Mouse (Mus musculus): ENCODE measurements around the gene Snap25. TPM values are rescaled to one million over a fixed set of nuclear protein-coding genes. Genes with fewer than 3 reads are reported as not detected.

Snap25 gene
- polyA plus RNA-seq, 1 experiment: not detected

DNA sequence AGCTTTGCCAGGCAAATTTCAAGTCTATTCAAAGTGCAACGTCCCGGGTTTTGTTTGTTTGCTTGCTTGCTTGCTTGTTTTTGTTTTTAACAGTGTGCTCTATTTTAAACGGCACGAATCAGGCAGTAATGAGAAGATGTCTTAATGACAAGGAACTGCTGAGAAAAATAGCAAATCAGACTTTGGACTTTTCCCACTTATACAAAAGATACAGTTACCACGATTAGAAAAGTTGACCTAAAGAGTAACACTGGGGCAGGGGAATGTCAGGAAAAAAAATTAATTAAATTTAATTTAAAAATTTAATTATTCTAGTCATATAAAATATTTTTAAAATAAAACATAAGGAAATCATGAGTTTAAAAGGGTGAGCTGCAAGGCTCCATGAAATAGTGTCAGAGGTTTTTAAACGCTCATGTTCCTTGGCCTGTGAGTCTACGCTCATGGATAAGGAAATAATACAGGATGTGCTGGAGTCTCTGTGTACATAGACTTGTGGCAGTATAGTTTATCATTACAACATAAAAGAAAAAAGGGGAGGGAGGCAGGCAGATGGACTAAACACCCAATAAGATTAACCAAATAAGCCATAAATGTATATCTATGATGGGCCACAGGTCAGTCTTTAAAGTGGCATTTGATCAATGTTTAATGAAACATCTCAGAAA lies 32.2 kb downstream of the Snap25 start:
- TF ChIP-seq CTCF (IDR thresholded peaks at IDR 0.05; ENCODE audit: borderline replicate concordance, insufficient read depth, low read length) (no peak), POLR2A (IDR thresholded peaks at IDR 0.05; ENCODE audit: low read depth, low read length) (no peak)
- Histone ChIP-seq H3K4me3 (ENCODE audit: insufficient read depth, low read length) (no peak overlapping the region), H3K4me1 (ENCODE audit: control insufficient read depth, insufficient read depth, low read length) (no peaks in the 10 kb centered on the region), H3K27ac (ENCODE audit: insufficient read depth, low read length) (no peak overlapping the region)

GRCm38 (mm10) chr2:136753682-136754081 lies 40.4 kb downstream of the Snap25 start:
- H3K4me3 ChIP-seq (ENCODE audit: insufficient read depth, low read length): no peak overlapping the region
- TF ChIP-seq POLR2A (IDR thresholded peaks at IDR 0.05; ENCODE audit: low read depth, low read length): no peak
- TF ChIP-seq CTCF (IDR thresholded peaks at IDR 0.05; ENCODE audit: borderline replicate concordance, insufficient read depth, low read length): no peak
- H3K4me1 ChIP-seq (ENCODE audit: control insufficient read depth, insufficient read depth, low read length): no peaks in the 10 kb centered on the region
- H3K27ac ChIP-seq (ENCODE audit: insufficient read depth, low read length): no peak overlapping the region

DNA sequence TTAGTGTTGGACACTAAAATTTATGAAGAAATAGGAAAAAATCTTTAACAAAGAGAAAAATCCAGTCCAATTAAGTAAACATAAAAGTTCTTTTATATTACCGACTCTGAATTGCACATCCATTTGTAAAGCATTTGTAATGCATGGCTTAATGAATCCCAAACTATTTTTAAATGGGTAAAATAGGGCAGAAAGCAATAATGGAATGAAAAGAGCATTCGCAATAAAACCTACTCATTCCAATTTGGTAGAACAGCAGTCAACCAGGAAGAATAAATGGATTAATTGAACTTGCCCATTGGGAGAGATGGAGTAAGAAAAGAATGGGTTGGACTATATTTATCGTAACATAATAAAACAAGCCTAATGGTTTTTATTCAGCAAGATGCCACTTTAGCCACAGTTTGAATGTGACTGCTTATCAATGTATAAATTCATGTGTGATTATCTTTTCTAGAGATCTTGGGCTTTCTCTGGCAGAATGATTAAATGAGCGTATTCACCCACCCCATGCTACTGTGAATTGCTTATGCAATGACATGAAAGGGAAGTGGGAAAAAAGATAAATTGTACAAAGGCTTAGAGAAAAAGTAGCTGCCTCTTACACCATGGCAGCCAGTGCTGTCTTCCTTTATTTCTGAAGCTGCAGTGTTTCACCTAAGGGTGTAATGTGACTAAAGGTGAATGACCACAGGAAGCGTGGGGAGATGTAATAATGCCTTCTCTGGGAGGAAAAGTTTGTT lies 45.7 kb downstream of the Snap25 start:
- no peak overlapping the region for H3K4me3 ChIP-seq (ENCODE audit: insufficient read depth, low read length)
- TF ChIP-seq CTCF (IDR thresholded peaks at IDR 0.05; ENCODE audit: borderline replicate concordance, insufficient read depth, low read length) (no peak), POLR2A (IDR thresholded peaks at IDR 0.05; ENCODE audit: low read depth, low read length) (no peak)
- H3K4me1 ChIP-seq (ENCODE audit: control insufficient read depth, insufficient read depth, low read length): no peaks in the 10 kb centered on the region
- no peak overlapping the region for H3K27ac ChIP-seq (ENCODE audit: insufficient read depth, low read length)

GRCm38 (mm10) chr2:136778156-136778555 lies 64.9 kb downstream of the Snap25 start:
- TF ChIP-seq CTCF (IDR thresholded peaks at IDR 0.05; ENCODE audit: borderline replicate concordance, insufficient read depth, low read length) (no peak), POLR2A (IDR thresholded peaks at IDR 0.05; ENCODE audit: low read depth, low read length) (no peak)

GRCm38 (mm10) chr2:136778674-136779073 lies 65.4 kb downstream of the Snap25 start:
- no peaks in the 10 kb centered on the region for H3K4me1 ChIP-seq (ENCODE audit: control insufficient read depth, insufficient read depth, low read length)
- no peak overlapping the region for H3K4me3 ChIP-seq (ENCODE audit: insufficient read depth, low read length)
- TF ChIP-seq CTCF (IDR thresholded peaks at IDR 0.05; ENCODE audit: borderline replicate concordance, insufficient read depth, low read length): no peak
- no peak for TF ChIP-seq POLR2A (IDR thresholded peaks at IDR 0.05; ENCODE audit: low read depth, low read length)
- H3K27ac ChIP-seq (ENCODE audit: insufficient read depth, low read length): no peak overlapping the region

More at GRCm38 (mm10) chr2:136778156-136778555, 64.9 kb downstream of the Snap25 start:
- Histone ChIP-seq H3K4me3 (ENCODE audit: insufficient read depth, low read length) (no peak overlapping the region), H3K27ac (ENCODE audit: insufficient read depth, low read length) (no peak overlapping the region), H3K4me1 (ENCODE audit: control insufficient read depth, insufficient read depth, low read length) (no peaks in the 10 kb centered on the region)

DNA sequence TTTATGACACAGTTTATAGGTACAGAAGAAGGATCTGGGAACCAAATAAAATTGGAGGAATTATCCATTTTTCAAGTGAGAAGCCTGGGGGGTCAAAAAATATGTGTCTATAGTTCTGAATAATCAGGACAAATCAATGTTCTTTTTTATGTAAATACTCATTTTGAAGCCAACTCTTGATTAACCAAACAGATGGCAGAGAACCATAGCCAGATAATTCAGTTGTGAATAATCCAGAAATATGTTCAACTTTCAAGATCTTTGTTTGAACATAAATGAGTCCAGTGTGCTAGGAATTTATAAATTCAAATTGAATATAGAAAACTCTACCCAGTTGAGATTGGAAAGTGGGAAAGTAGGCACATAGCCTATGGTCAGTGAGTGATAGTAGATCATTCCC lies 67.0 kb downstream of the Snap25 start:
- Histone ChIP-seq H3K4me1 (ENCODE audit: control insufficient read depth, insufficient read depth, low read length) (no peaks in the 10 kb centered on the region), H3K4me3 (ENCODE audit: insufficient read depth, low read length) (no peak overlapping the region), H3K27ac (ENCODE audit: insufficient read depth, low read length) (no peak overlapping the region)
- no peak for TF ChIP-seq POLR2A (IDR thresholded peaks at IDR 0.05; ENCODE audit: low read depth, low read length)
- no peak for TF ChIP-seq CTCF (IDR thresholded peaks at IDR 0.05; ENCODE audit: borderline replicate concordance, insufficient read depth, low read length)

DNA sequence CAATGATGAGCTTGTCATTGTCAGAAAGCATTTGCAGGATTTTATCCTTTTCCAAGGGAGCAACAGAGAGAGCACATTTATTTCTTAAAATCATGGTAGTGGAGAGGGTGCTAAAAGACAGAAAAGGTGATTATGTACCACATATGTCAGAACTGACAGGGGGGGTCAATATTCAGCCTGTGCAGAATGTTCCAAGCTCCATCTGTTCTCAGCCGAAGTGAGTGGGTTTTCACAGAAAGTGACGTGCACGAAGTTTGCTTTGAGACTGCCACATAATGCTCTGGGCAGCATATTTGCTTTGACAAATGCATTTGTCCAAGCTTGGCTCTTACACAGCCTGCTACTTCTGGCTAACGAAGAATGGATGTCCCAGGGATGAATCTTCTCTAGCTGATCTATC lies 71.1 kb downstream of the Snap25 start:
- TF ChIP-seq POLR2A (IDR thresholded peaks at IDR 0.05; ENCODE audit: low read depth, low read length) (no peak), CTCF (IDR thresholded peaks at IDR 0.05; ENCODE audit: borderline replicate concordance, insufficient read depth, low read length) (no peak)
- no peaks in the 10 kb centered on the region for H3K4me1 ChIP-seq (ENCODE audit: control insufficient read depth, insufficient read depth, low read length)
- no peak overlapping the region for H3K27ac ChIP-seq (ENCODE audit: insufficient read depth, low read length)
- H3K4me3 ChIP-seq (ENCODE audit: insufficient read depth, low read length): no peak overlapping the region

DNA sequence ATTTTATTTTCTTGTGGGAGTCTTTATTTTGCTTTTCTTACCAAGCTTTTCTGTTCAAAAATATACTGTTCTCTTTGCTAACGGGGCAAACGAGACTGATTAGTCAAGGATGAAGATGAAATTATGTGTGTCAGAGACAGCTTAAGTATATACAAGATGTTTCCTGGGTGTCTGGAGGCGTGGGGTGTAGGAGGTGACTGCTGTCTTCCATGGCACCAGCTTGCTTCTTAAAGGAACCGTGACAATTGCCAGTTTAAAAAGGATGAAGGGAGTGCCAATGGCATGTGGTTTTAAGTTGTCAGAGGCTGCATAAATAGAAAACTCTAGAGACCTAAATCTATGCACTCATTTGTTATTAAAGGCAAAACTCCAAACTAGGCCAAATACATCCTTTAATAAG lies 75.1 kb downstream of the Snap25 start:
- Histone ChIP-seq H3K4me1 (ENCODE audit: control insufficient read depth, insufficient read depth, low read length) (no peaks in the 10 kb centered on the region), H3K4me3 (ENCODE audit: insufficient read depth, low read length) (no peak overlapping the region)
- TF ChIP-seq POLR2A (IDR thresholded peaks at IDR 0.05; ENCODE audit: low read depth, low read length): no peak
- no peak for TF ChIP-seq CTCF (IDR thresholded peaks at IDR 0.05; ENCODE audit: borderline replicate concordance, insufficient read depth, low read length)

GRCm38 (mm10) chr2:136796518-136796917 lies 83.3 kb downstream of the Snap25 start:
- Histone ChIP-seq H3K27ac (ENCODE audit: insufficient read depth, low read length) (no peak overlapping the region), H3K4me3 (ENCODE audit: insufficient read depth, low read length) (no peak overlapping the region), H3K4me1 (ENCODE audit: control insufficient read depth, insufficient read depth, low read length) (no peaks in the 10 kb centered on the region)
- no peak for TF ChIP-seq POLR2A (IDR thresholded peaks at IDR 0.05; ENCODE audit: low read depth, low read length)
- TF ChIP-seq CTCF (IDR thresholded peaks at IDR 0.05; ENCODE audit: borderline replicate concordance, insufficient read depth, low read length): no peak

More for the DNA sequence above, 75.1 kb downstream of the Snap25 start:
- H3K27ac ChIP-seq (ENCODE audit: insufficient read depth, low read length): no peak overlapping the region

- Histone ChIP-seq H3K4me1 (ENCODE audit: control insufficient read depth, insufficient read depth, low read length) (no peaks in the 10 kb centered on the region), H3K4me3 (ENCODE audit: insufficient read depth, low read length) (no peak overlapping the region), H3K27ac (ENCODE audit: insufficient read depth, low read length) (no peak overlapping the region)
- TF ChIP-seq POLR2A (IDR thresholded peaks at IDR 0.05; ENCODE audit: low read depth, low read length) (no peak), CTCF (IDR thresholded peaks at IDR 0.05; ENCODE audit: borderline replicate concordance, insufficient read depth, low read length) (no peak)
Observed at GRCm38 (mm10) chr2:136798887-136799430, 85.7 kb downstream of the Snap25 start.
